Mouse (Mus musculus) heart, postnatal 4 days (tissue): Measurements from ENCODE around the gene Elovl3. TPM values are rescaled to one million over a fixed set of nuclear protein-coding genes. Genes with fewer than 3 reads are reported as not detected.

Experiments used
- total RNA-seq, 2 experiments: library from RNA; stranded (reverse); gene quantifications; 2 replicates each; pipeline ENCODE4 v1.2.3; 2021

Elovl3 gene
- total RNA-seq, 2 experiments from 2014 or later = not detected

Other genes with a start within 250 kb of the Elovl3 start
- 10 to 100 TPM; 14.8 to 16.9 TPM for gene Armh3, start 133.4 kb upstream of the Elovl3 start, total RNA-seq
- gene Hps6, start 128.4 kb upstream of the Elovl3 start, total RNA-seq = 1 to 10 TPM; 5.6 to 5.8 TPM
- 10 to 100 TPM; 31.4 to 35.1 TPM for gene Pprc1, start 87.0 kb upstream of the Elovl3 start, total RNA-seq
- gene Ldb1, start 86.7 kb upstream of the Elovl3 start, total RNA-seq = 10 to 100 TPM; 76.3 to 81.5 TPM
- gene Nolc1, start 56.0 kb upstream of the Elovl3 start, total RNA-seq = 10 to 100 TPM; 31.4 to 32.0 TPM
- not detected for gene Pitx3, start 16.4 kb downstream of the Elovl3 start, total RNA-seq
- 10 to 100 TPM; 57.6 to 58.3 TPM for gene Gbf1, start 20.6 kb downstream of the Elovl3 start, total RNA-seq
- 10 to 100 TPM; 15.1 to 15.2 TPM for gene Nfkb2, start 172.4 kb downstream of the Elovl3 start, total RNA-seq
- gene Psd, start 195.3 kb downstream of the Elovl3 start, total RNA-seq = 1 to 10 TPM; 1.7 to 2.1 TPM
- gene Fbxl15, start 196.3 kb downstream of the Elovl3 start, total RNA-seq = 1 to 10 TPM; 5.5 to 7.2 TPM
- 100 to 1,000 TPM in 1 of 2 experiments, 10 to 100 TPM in 1; 98.8 to 108 TPM for gene Cuedc2, start 206.8 kb downstream of the Elovl3 start, total RNA-seq
- gene Mfsd13a, start 209.2 kb downstream of the Elovl3 start, total RNA-seq = 1 to 10 TPM; 3.1 to 4.2 TPM
- under 1 TPM in 1 of 2 experiments, not detected in 1; 0.18 TPM for gene 2310034G01Rik, start 218.4 kb downstream of the Elovl3 start, total RNA-seq